Mouse (Mus musculus) embryo, embryonic 10.5 days (tissue): ENCODE measurements around the gene Slc25a51.
A peak's percentile ranks its signal among the peaks of the same experiment; 100 is the strongest.

ENCODE experiments used
- DNase-seq: peaks from one replicate; pipeline ENCODE4 v3.0.0-alpha.2; 2015; ENCODE audit warnings: low spot score

The Slc25a51 gene

GRCm38 (mm10) chr4:45408427-45409132 lies at the start of gene Slc25a51:
Gene Slc25a51 (minus strand): TSS chr4:45408766.
- DNase-seq, result peak; percentile 91

DNA sequence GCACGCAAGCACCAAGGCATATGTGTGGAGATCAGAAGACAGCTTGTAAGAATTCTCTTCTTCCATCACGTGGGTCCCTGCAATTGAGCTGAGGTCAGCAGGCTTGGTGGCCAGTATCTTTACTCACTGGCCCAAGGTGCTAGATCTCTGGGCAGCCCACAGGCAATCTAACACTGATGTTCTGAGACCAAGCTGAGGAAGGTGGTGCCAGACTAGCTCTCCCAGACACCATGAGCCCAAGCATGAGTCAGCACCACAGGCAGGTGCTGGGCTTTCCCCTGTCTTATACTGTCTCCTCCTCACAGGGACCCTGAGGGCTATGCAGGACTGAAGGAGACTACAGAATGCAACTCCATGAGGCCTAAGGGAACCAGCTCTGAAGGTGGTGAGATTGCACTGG lies 49.0 kb upstream of the Slc25a51 start:
- DNase-seq, result no peak

GRCm38 (mm10) chr4:45455001-45455400 lies 46.4 kb upstream of the Slc25a51 start:
- no peak for DNase-seq

DNA sequence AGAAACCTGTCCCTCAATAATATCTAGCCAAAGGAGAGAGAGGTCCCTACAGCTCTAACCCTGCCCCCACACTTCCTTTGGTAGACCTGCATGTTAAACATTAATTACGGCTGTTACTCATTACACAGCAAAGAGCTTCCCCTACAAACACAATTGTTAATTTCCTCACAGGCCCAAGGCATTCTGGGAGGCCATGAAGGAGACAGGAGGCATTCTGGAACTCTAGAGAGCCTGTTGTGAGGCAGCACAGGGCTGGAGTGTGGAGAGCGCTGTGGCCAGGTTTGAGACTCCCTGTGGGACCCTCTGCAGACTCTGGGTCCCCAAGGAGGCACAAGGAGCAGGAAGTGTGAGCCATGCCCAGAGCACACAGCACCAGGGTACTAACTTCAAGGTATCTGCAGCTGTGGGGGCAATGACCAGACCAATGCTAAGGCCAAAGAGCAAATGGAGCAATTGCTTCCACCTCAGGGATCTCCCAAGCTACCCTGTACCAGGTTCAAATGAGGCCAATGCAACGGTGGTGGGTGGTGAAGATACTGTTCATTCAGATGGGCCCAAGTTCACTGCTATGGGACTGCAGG lies 44.8 kb upstream of the Slc25a51 start:
- no peak for DNase-seq

GRCm38 (mm10) chr4:45452569-45453111 lies 44.1 kb upstream of the Slc25a51 start:
- peak; percentile 33 for DNase-seq

DNA sequence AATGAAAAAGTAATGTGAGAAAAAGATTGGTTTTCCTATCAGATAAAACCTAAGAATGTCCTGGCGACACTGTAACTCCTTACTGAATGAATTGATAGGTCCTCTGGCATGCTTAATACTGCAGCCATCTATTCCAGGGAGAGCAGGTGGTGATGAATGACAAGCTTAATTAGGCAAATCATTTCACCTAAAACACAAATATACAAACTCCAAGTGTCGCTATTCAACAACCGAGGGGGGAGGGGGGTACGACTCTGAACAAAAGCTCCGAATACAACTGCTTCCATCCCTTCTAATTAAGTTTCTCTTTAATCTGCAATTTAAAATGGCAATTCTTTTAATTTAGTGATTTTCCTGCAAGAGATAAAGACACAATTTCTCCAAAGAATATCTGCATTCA lies 40.4 kb upstream of the Slc25a51 start:
- no peak for DNase-seq

GRCm38 (mm10) chr4:45448481-45448880 lies 39.9 kb upstream of the Slc25a51 start:
- no peak for DNase-seq

GRCm38 (mm10) chr4:45447196-45447595 lies 38.6 kb upstream of the Slc25a51 start:
- no peak for DNase-seq

GRCm38 (mm10) chr4:45445235-45445634 lies 36.7 kb upstream of the Slc25a51 start:
- DNase-seq, result no peak

DNA sequence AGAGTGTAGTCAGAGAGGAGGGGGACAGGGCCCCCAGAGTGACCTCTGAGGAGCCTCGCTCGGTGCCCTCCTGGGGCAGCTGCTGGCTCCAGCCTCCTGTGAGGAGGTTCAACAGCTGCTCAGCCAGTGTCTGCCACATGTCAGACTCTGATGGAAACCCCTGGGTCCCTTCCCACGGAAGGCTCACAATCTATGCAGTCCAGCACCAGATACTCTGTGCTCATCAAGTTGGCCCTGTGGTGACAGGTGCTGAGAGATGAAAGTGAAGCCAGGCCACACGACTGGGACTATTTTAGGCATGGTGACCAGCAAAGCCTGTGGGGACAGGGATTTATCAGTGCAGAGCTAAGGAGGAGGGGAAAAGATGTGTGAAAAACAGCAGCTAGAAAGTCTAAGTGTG lies 36.2 kb upstream of the Slc25a51 start:
- no peak for DNase-seq

GRCm38 (mm10) chr4:45443652-45444051 lies 35.1 kb upstream of the Slc25a51 start:
- DNase-seq, result no peak

GRCm38 (mm10) chr4:45442237-45442636 lies 33.7 kb upstream of the Slc25a51 start:
- DNase-seq, result no peak

GRCm38 (mm10) chr4:45441778-45442177 lies 33.2 kb upstream of the Slc25a51 start:
- no peak for DNase-seq

DNA sequence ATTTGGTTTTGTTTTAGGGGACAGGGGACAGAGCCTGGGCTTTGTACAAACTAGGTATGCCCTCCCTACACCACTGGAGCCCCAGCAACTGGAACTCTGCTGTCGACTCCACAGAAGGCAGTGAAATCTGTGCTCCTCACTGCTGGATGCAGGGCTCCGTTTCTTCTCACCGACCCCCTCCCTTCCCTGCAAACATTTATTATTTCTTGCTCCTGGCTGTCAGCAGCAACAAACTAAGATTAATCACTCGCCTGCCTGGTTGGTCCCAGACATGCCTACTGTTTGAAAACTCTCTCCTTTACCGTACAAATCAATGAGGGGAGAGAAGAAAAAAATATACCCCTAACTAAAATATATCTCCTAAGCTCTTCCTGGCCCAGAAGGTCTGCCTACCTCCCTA lies 30.7 kb upstream of the Slc25a51 start:
- peak; percentile 52 for DNase-seq

GRCm38 (mm10) chr4:45437010-45437409 lies 28.4 kb upstream of the Slc25a51 start:
- no peak for DNase-seq

DNA sequence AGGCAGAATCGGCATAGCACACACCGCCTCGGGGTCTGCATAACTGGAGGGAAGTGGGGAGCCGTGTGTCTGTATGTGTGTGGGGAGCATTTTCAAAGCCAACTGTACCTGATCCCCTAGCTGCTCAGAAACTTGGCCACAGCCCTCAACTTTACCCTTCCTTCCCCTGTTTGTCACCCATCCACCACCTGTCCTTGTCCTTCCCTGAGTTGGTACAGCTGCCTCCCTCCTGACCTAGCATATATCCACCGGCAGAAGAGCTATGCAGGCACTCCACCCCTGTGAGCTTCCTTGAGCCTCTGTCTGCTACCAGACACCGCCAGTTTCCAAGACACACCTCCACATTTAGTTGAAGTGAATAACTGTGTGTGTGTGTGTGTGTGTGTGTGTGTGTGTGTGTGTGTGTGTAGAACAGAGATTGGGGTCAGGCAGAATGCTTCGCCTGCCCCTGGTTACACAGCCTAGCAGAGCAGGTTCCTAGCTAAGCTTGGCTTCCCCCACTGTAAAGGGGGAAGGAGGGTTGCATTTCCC lies 27.9 kb upstream of the Slc25a51 start:
- DNase-seq, result no peak

- DNase-seq, result no peak
Measured at GRCm38 (mm10) chr4:45435899-45436298, 27.3 kb upstream of the Slc25a51 start.

DNA sequence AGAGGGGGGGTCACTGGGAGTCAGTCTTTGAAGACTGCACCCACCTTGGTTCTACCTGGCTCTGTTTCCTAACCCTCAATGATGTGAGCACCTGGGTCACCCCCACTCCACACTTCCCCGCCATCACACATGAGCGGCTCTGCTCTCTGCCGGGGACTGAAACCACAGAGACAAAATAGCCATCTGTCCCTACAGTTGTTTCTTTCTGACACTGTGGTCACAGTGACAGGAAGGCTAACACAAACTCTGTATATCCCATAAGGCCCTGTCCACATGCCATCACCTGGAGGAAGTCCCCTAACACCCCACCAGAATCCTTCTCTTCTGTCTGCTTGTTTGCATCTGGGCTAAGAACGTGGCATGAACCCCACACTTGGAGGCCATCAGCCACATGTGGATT lies 26.1 kb upstream of the Slc25a51 start:
- no peak for DNase-seq

DNA sequence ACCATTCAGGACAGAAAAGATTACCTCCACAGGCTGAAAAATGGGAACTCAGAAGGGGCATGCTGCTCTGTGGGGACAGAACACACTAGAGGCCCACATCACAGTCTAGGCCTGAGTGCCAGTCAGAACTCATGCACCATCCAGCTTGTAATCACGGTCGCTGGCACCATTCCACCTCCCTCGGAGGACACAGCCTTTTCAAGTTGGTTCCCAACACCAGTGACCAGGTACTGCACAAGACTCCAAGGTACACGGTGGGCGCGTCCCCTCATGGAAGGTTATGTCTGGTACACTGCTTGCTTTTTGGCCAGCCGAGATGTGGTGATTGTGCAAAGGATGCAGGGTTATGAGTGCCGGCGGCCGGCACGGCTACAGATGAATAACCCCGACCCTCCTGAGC lies 25.5 kb upstream of the Slc25a51 start:
- DNase-seq, result no peak

DNA sequence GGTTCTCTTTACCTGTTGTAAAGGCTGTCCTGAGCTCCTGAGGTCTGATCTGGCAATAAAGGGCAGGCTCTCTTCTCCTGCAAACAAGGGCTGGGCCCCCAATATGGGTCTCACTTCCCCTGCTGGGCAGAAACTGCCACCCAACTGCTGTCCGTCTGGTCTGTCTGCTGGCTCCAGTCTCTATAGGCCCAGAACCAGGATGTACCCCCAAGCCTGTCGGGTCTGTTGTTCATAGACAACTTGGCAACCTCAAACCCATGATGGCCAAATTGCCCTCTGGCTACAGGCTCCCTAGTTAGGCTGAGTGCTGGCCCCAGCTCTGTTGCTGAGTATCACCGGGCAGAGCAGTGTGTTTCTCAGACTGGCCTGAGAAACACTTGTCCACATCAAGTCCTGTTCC lies 23.2 kb upstream of the Slc25a51 start:
- DNase-seq, result no peak

- DNase-seq, result no peak
Measured at GRCm38 (mm10) chr4:45431316-45431715, 22.8 kb upstream of the Slc25a51 start.

GRCm38 (mm10) chr4:45429451-45429850 lies 20.9 kb upstream of the Slc25a51 start:
- DNase-seq, result no peak

- peak; percentile 55 for DNase-seq
Measured at GRCm38 (mm10) chr4:45426724-45427457, 18.3 kb upstream of the Slc25a51 start.
